Mouse (Mus musculus) midbrain, embryonic 11.5 days (tissue): ENCODE measurements around the gene Fbxw10. TPM values are rescaled to one million over a fixed set of nuclear protein-coding genes. Genes with fewer than 3 reads are reported as not detected.
A peak's percentile ranks its signal among the peaks of the same experiment; 100 is the strongest.

ENCODE experiments used
- ATAC-seq: fragments of 200-750 bp; cut with Nextera tagmentation; 2 replicates; pipeline ENCODE4 v1.8.0; 2017; ENCODE audit warnings: moderate TSS enrichment, moderate library complexity; ENCODE audit not compliant: low FRiP score
- DNase-seq: peaks from one replicate; pipeline ENCODE4 v3.0.0; 2015; ENCODE audit warnings: low spot score; ENCODE audit errors: missing footprints
- H3K27ac ChIP-seq: fragments of 300-500 bp; sonication (generic); 2 replicates; pipeline ENCODE4 v1.5.1; 2014; ENCODE audit warnings: low read depth, low read length
- H3K27me3 ChIP-seq: fragments of 300-500 bp; sonication (generic); 2 replicates; pipeline ENCODE4 v1.6.1; 2014; ENCODE audit warnings: mild to moderate bottlenecking, low read length, moderate library complexity, mixed read lengths; ENCODE audit not compliant: control insufficient read depth, insufficient read depth
- H3K36me3 ChIP-seq: fragments of 300-500 bp; sonication (generic); 2 replicates; pipeline ENCODE4 v1.6.1; 2014; ENCODE audit warnings: mild to moderate bottlenecking, low read length, moderate library complexity, mixed read lengths; ENCODE audit not compliant: control insufficient read depth, insufficient read depth
- H3K4me1 ChIP-seq: fragments of 300-500 bp; sonication (generic); 2 replicates; pipeline ENCODE4 v1.6.1; 2014; ENCODE audit warnings: low read length; ENCODE audit not compliant: control insufficient read depth, insufficient read depth
- H3K4me2 ChIP-seq: fragments of 300-500 bp; sonication (generic); 2 replicates; pipeline ENCODE4 v1.6.1; 2014; ENCODE audit warnings: mild to moderate bottlenecking, moderate library complexity
- H3K4me3 ChIP-seq: fragments of 300-500 bp; sonication (generic); 2 replicates; pipeline ENCODE4 v1.5.1; 2014; ENCODE audit warnings: low read depth, low read length
- H3K9ac ChIP-seq: fragments of 300-500 bp; sonication (generic); 2 replicates; pipeline ENCODE4 v1.6.1; 2014; ENCODE audit warnings: low read length
- H3K9me3 ChIP-seq: fragments of 300-500 bp; sonication (generic); 2 replicates; pipeline ENCODE4 v1.6.1; 2016; ENCODE audit warnings: low read length; ENCODE audit not compliant: control insufficient read depth
- WGBS: fragments of 180-500 bp; shearing (Covaris S2); extraction: QIAGEN DNeasy Blood & Tissue Kit; methylation state at CpG from one replicate; pipeline ENCODE4 v1.1.7; 2014; 5-methylcytosine and 5-hydroxymethylcytosine counted together
- polyA plus RNA-seq: library from polyadenylated mRNA; unstranded; fragments of >200 nt; fragmentation: Nextera tagmentation; extraction: Ambion mirVana; gene quantifications from 2 replicates; pipeline ENCODE4 v1.2.1, GENCODE M21; 2014

Fbxw10 gene
- polyA plus RNA-seq, 1 experiment from 2014 or later, result 0.45 TPM

DNA sequence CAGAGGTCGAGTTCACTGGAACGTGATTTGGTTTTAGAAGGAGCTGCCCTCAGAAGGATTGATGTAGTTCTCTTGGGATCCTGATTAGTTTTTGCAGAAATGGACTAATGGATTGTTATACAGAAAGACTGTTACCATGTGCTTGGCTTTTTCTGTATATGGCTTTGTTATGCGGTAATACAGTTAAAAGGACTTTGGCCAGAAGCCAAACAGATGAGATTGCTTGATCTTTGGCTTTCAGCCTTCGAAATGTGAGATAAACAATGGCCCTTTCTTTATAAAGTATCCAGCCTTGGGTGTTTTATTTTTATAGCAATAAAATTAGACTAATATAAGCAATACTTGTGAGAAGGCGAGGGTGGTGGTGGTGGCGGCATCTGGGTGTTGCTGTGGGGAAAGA lies 30.3 kb upstream of the Fbxw10 start:
- no peak overlapping the region for H3K4me2 ChIP-seq
- H3K27me3 ChIP-seq, result no peaks in the 10 kb centered on the region
- no peaks in the 10 kb centered on the region for H3K36me3 ChIP-seq
- ATAC-seq, result no peak
- DNase-seq, result no peak
- peaks cover 8% of the 10 kb centered on the region; the same call in 1 of the 2 replicates for H3K4me1 ChIP-seq
- no peak overlapping the region for H3K4me3 ChIP-seq
- H3K27ac ChIP-seq, result no peak overlapping the region
- H3K9ac ChIP-seq, result no peak overlapping the region
- 82% methylated on average over 6 of the region's 6 CpGs for WGBS
- no peaks in the 10 kb centered on the region for H3K9me3 ChIP-seq

DNA sequence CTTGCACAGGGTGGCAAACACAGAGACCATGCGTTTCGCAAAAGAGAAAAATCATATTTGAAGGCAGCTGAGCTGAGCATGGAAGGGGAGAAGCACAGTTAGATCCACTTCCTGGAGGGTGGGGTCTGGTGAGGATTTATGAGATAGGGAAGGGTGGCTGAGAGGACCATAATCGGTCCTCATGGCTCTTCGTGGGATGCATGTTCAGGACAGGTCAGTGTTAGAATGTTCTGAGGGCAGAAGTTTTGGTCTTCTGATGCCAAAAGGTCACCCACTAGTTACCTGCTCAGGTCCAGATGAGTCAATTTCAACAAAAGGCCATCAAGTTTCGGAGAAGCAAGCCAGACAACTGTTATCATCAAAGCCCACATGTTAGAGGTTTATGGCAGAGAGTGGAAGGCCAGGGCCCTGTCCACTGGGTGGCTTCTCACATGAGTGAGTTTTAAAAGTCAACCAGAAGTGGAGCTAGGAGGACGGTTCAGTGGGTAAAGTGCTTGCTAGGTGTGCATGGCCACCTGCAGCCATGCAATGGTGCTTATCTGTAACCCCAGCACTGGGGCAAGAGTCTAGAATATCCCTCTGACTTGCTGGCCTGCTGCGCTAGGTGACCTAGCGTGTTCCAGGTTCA lies 27.7 kb upstream of the Fbxw10 start:
- 93% methylated on average over 8 of the region's 8 CpGs for WGBS
- no peak overlapping the region for H3K4me3 ChIP-seq
- no peak for DNase-seq
- no peaks in the 10 kb centered on the region for H3K9me3 ChIP-seq
- no peaks in the 10 kb centered on the region for H3K27me3 ChIP-seq
- no peaks in the 10 kb centered on the region for H3K36me3 ChIP-seq
- no peak overlapping the region for H3K4me2 ChIP-seq
- H3K9ac ChIP-seq, result no peak overlapping the region
- no peak for ATAC-seq
- H3K4me1 ChIP-seq, result peaks cover 8% of the 10 kb centered on the region; the same call in 1 of the 2 replicates
- H3K27ac ChIP-seq, result no peak overlapping the region

- 19% methylated on average over 15 of the region's 15 CpGs for WGBS
- DNase-seq, result peak; percentile 93
- peak; percentile 62 for ATAC-seq
- H3K4me2 ChIP-seq, result peak within 1 kb of the TSS; percentile 50
- H3K9me3 ChIP-seq, result no peaks in the 10 kb centered on the region
- peaks cover 8% of the 10 kb centered on the region; the same call in 1 of the 2 replicates for H3K4me1 ChIP-seq
- no peaks in the 10 kb centered on the region for H3K36me3 ChIP-seq
- peak within 1 kb of the TSS; percentile 46 for H3K9ac ChIP-seq
- no peaks in the 10 kb centered on the region for H3K27me3 ChIP-seq
- H3K4me3 ChIP-seq, result peak within 1 kb of the TSS; percentile 28
- no peak within 1 kb of the TSS for H3K27ac ChIP-seq
Measured at GRCm38 (mm10) chr11:62820059-62820541, 26.8 kb upstream of the Fbxw10 start, which contains the start of gene Trim16. Trim16 (plus strand) TSS chr11:62820231.

GRCm38 (mm10) chr11:62820661-62821437 lies 26.0 kb upstream of the Fbxw10 start:
- Histone ChIP-seq H3K36me3 (no peaks in the 10 kb centered on the region), H3K4me2 (peak overlapping the region; percentile 50), H3K9me3 (no peaks in the 10 kb centered on the region), H3K9ac (peak overlapping the region; percentile 46; the same call in 1 of the 2 replicates), H3K27me3 (no peaks in the 10 kb centered on the region), H3K27ac (no peak overlapping the region), H3K4me1 (peaks cover 8% of the 10 kb centered on the region; the same call in 1 of the 2 replicates), H3K4me3 (peak overlapping the region; percentile 28)
- DNase-seq (peak; percentile 92), ATAC-seq (peak; percentile 44)
- 29% methylated on average over 16 of the region's 16 CpGs for WGBS

DNA sequence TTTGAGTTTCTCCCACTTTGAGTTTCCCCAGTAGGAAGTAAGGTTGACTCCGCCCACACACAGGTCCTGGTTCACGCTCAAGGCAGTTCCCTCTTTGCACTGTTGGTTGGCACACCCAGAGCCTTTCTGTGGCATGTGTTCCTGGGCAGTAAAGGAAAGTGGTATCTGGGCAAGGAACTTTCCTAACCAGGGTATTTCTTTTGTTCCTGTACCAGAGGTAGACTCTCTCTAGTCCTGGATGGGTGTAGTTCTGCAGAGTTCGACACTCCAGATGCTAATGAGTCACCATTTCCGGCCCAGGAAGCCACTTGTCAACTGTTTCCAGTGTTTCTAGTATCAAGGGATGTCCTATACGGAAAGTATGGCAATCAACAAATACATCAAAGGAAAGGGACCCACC lies 25.0 kb upstream of the Fbxw10 start:
- no peak overlapping the region for H3K27ac ChIP-seq
- no peaks in the 10 kb centered on the region for H3K36me3 ChIP-seq
- H3K4me2 ChIP-seq, result no peak overlapping the region
- H3K27me3 ChIP-seq, result no peaks in the 10 kb centered on the region
- peaks cover 8% of the 10 kb centered on the region; the same call in 1 of the 2 replicates for H3K4me1 ChIP-seq
- 75% methylated on average over 5 of the region's 5 CpGs for WGBS
- H3K4me3 ChIP-seq, result no peak overlapping the region
- no peak overlapping the region for H3K9ac ChIP-seq
- DNase-seq, result no peak
- H3K9me3 ChIP-seq, result no peaks in the 10 kb centered on the region
- ATAC-seq, result no peak

DNA sequence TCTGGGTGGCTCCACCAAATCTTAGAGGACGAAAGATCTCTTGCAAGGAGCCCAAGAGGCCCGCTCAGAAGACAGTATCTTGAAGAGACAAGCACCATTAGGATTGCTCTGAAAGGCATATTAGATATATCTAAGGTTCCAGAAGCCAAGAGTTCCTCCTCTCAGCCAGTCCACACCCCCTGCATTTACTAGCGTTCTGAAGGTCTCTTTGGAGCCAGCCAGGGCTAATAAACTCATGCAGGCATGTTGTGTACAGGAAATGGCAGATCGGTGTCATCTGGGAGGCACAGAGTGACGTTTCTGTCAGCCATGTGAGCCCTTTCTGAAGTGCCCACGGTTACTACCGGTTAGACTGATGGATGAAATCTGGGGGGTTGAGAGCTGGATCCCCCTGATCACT lies 22.7 kb upstream of the Fbxw10 start:
- Histone ChIP-seq H3K27me3 (no peaks in the 10 kb centered on the region), H3K36me3 (no peaks in the 10 kb centered on the region), H3K4me2 (no peak overlapping the region), H3K9ac (no peak overlapping the region), H3K9me3 (no peaks in the 10 kb centered on the region), H3K27ac (no peak overlapping the region), H3K4me3 (no peak overlapping the region), H3K4me1 (peaks cover 8% of the 10 kb centered on the region; the same call in 1 of the 2 replicates)
- no peak for ATAC-seq
- DNase-seq, result no peak
- 77% methylated on average over 7 of the region's 7 CpGs for WGBS

- H3K4me3 ChIP-seq, result no peak overlapping the region
- no peaks in the 10 kb centered on the region for H3K27me3 ChIP-seq
- 0 out of 2 replicates have a peak, but pooled peaks cover 4% of the 10 kb centered on the region for H3K4me1 ChIP-seq
- H3K36me3 ChIP-seq, result no peaks in the 10 kb centered on the region
- no peak overlapping the region for H3K9ac ChIP-seq
- WGBS, result 84% methylated on average over 9 of the region's 9 CpGs
- no peak overlapping the region for H3K4me2 ChIP-seq
- H3K9me3 ChIP-seq, result no peaks in the 10 kb centered on the region
- H3K27ac ChIP-seq, result no peak overlapping the region
- no peak for DNase-seq
- no peak for ATAC-seq
Measured at GRCm38 (mm10) chr11:62825222-62826105, 21.4 kb upstream of the Fbxw10 start.

- Histone ChIP-seq H3K9ac (no peak overlapping the region), H3K4me3 (no peak overlapping the region), H3K27ac (no peak overlapping the region), H3K4me1 (no peaks in the 10 kb centered on the region), H3K4me2 (no peak overlapping the region), H3K9me3 (no peaks in the 10 kb centered on the region), H3K36me3 (no peaks in the 10 kb centered on the region), H3K27me3 (no peaks in the 10 kb centered on the region)
- ATAC-seq (no peak), DNase-seq (no peak)
- 79% methylated on average over 6 of the region's 6 CpGs for WGBS
Measured at GRCm38 (mm10) chr11:62826106-62826733, 20.6 kb upstream of the Fbxw10 start.
